Comparison of ENCODE assay signal across 10 mouse cellular contexts in genomic region chr12:113157521-113157920, GRCm38 (mm10). TPM values are rescaled to one million over a fixed set of nuclear protein-coding genes. Genes with fewer than 3 reads are reported as not detected.
A peak's percentile ranks its signal among the peaks of the same experiment; 100 is the strongest.
DNase-seq lines count a peak whose midpoint lies in the region; ATAC-seq and TF ChIP-seq lines count a peak whose summit lies in the region.
"Had no signal": no experiment of that assay in that cellular context is flagged by ENCODE, and none has a peak within 500 bp of the region (broad histone marks: within the 10 kb centered on the region; RNA-seq: fewer than 3 reads in every experiment).

No protein-coding gene starts in this region.

- peaks cover 19% of the 10 kb centered on the region for H3K4me1 ChIP-seq in kidney, embryonic 16.5 days (ENCODE audit: insufficient read depth, low read length)
- H3K4me1 ChIP-seq in embryonic facial prominence, embryonic 13.5 days: peaks cover 29% of the 10 kb centered on the region
- peaks cover 20% of the 10 kb centered on the region for H3K4me1 ChIP-seq in forebrain, embryonic 15.5 days
- peaks cover 21% of the 10 kb centered on the region for H3K4me1 ChIP-seq in liver, postnatal 0 days (ENCODE audit: insufficient read depth)

- TF ChIP-seq EP300 in liver, postnatal 0 days (IDR thresholded peaks at IDR 0.05; ENCODE audit: low read depth): no peak

- no peak for ATAC-seq in kidney, embryonic 16.5 days (ENCODE audit: low FRiP score, low TSS enrichment)
- ATAC-seq in embryonic facial prominence, embryonic 13.5 days (ENCODE audit: insufficient number of reproducible peaks, insufficient read depth, low FRiP score, low TSS enrichment, low read depth): no peak
- no peak for ATAC-seq in forebrain, embryonic 15.5 days (replicated peaks)
- ATAC-seq in liver, postnatal 0 days: no peak
- no peak for ATAC-seq in CD4-positive, CD25-positive, alpha-beta regulatory T cell, adult 4 months
- ATAC-seq in erythroid progenitor cell, adult 5-6 weeks (replicated peaks; ENCODE audit: low FRiP score, poor library complexity, severe bottlenecking): no peak

- no peak overlapping the region for H3K27ac ChIP-seq in kidney, embryonic 16.5 days (ENCODE audit: low read length)
- H3K27ac ChIP-seq in embryonic facial prominence, embryonic 13.5 days: no peak overlapping the region
- H3K27ac ChIP-seq in forebrain, embryonic 15.5 days (replicated peaks): no peak overlapping the region
- H3K27ac ChIP-seq in liver, postnatal 0 days (ENCODE audit: low read depth): no peak overlapping the region
- H3K27ac ChIP-seq: hindbrain, embryonic 15.5 days had no signal

- H3K9me3 ChIP-seq in kidney, embryonic 16.5 days (ENCODE audit: low read length): no peaks in the 10 kb centered on the region
- no peaks in the 10 kb centered on the region for H3K9me3 ChIP-seq in embryonic facial prominence, embryonic 13.5 days
- no peaks in the 10 kb centered on the region for H3K9me3 ChIP-seq in forebrain, embryonic 15.5 days
- no peaks in the 10 kb centered on the region for H3K9me3 ChIP-seq in liver, postnatal 0 days (ENCODE audit: low read length)
- H3K9me3 ChIP-seq: hindbrain, embryonic 15.5 days had no signal

- 0 out of 2 replicates have a peak, but pooled peaks cover 6% of the 10 kb centered on the region for H3K36me3 ChIP-seq in kidney, embryonic 16.5 days (ENCODE audit: insufficient read depth, low read length)
- H3K36me3 ChIP-seq in embryonic facial prominence, embryonic 13.5 days: peaks cover 22% of the 10 kb centered on the region
- no peaks in the 10 kb centered on the region for H3K36me3 ChIP-seq in forebrain, embryonic 15.5 days
- no peaks in the 10 kb centered on the region for H3K36me3 ChIP-seq in liver, postnatal 0 days (replicated peaks; ENCODE audit: insufficient read depth, low read length)
- H3K36me3 ChIP-seq: hindbrain, embryonic 15.5 days had no signal

- 89% methylated on average over 8 of the region's 8 CpGs for WGBS in kidney, embryonic 16.5 days
- 88% methylated on average over 8 of the region's 8 CpGs for WGBS in embryonic facial prominence, embryonic 13.5 days
- 93% methylated on average over 8 of the region's 8 CpGs for whole genome bisulfite sequencing in forebrain, embryonic 15.5 days
- 90% methylated on average over 8 of the region's 8 CpGs for WGBS in liver, postnatal 0 days (ENCODE audit: insufficient replicate concordance)

- H3K4me2 ChIP-seq in kidney, embryonic 16.5 days (replicated peaks; ENCODE audit: low read depth, low read length): peak overlapping the region; percentile 76
- H3K4me2 ChIP-seq in embryonic facial prominence, embryonic 13.5 days: peak overlapping the region; percentile 91
- peak overlapping the region; percentile 88; the same call in 1 of the 2 replicates for H3K4me2 ChIP-seq in forebrain, embryonic 15.5 days (replicated peaks)
- peak overlapping the region; percentile 96; the same call in 1 of the 2 replicates for H3K4me2 ChIP-seq in liver, postnatal 0 days (ENCODE audit: low read depth, low read length)

- 0 out of 2 replicates have a peak overlapping the region, but pooled peaks have one; percentile 72 for H3K9ac ChIP-seq in kidney, embryonic 16.5 days (replicated peaks; ENCODE audit: low read length)
- H3K9ac ChIP-seq in embryonic facial prominence, embryonic 13.5 days: peak overlapping the region; percentile 71
- H3K9ac ChIP-seq in forebrain, embryonic 15.5 days (replicated peaks): no peak overlapping the region
- H3K9ac ChIP-seq in liver, postnatal 0 days (replicated peaks): no peak overlapping the region

- no peak for TF ChIP-seq CTCF in liver, postnatal 0 days (IDR thresholded peaks at IDR 0.05; ENCODE audit: low read depth)

- H3K4me3 ChIP-seq in kidney, embryonic 16.5 days (ENCODE audit: low read length): peak overlapping the region; percentile 74; the same call in 1 of the 2 replicates
- H3K4me3 ChIP-seq in embryonic facial prominence, embryonic 13.5 days: peak overlapping the region; percentile 70
- H3K4me3 ChIP-seq in forebrain, embryonic 15.5 days: no peak overlapping the region
- H3K4me3 ChIP-seq in liver, postnatal 0 days (ENCODE audit: low read depth, low read length): no peak overlapping the region

- no peak for DNase-seq in kidney, postnatal 10 days
- no peak for DNase-seq in liver, postnatal 0 days
- no peak for DNase-seq in cerebellum, adult 11 months
- DNase-seq: layer of hippocampus, postnatal 36 days had no signal

- H3K27me3 ChIP-seq in kidney, embryonic 16.5 days (ENCODE audit: insufficient read depth, low read length): no peaks in the 10 kb centered on the region
- peaks cover 1% of the 10 kb centered on the region; the same call in 1 of the 2 replicates for H3K27me3 ChIP-seq in embryonic facial prominence, embryonic 13.5 days
- no peaks in the 10 kb centered on the region for H3K27me3 ChIP-seq in forebrain, embryonic 15.5 days
- H3K27me3 ChIP-seq in liver, postnatal 0 days (ENCODE audit: insufficient read depth, low read length): no peaks in the 10 kb centered on the region

RNA-seq across cellular contexts. Expression of gene Tedc1, which starts 1.3 kb away (rescaled TPM):
- 38.2 and 45.5 TPM in 2 replicates for polyA plus RNA-seq in kidney, embryonic 16.5 days (2015; fragmentation: Nextera tagmentation; extraction: Ambion mirVana)
- polyA plus RNA-seq in embryonic facial prominence, embryonic 13.5 days (2015; fragmentation: Nextera tagmentation; extraction: Ambion mirVana): 32.0 and 33.9 TPM in 2 replicates
- polyA plus RNA-seq in forebrain, embryonic 15.5 days (2015; fragmentation: Nextera tagmentation; extraction: Ambion mirVana): 22.6 and 24.9 TPM in 2 replicates
- 3.9 and 4.6 TPM in 2 replicates for polyA plus RNA-seq in liver, postnatal 0 days (2015; fragmentation: Nextera tagmentation; extraction: Ambion mirVana)
- polyA plus RNA-seq in CD4-positive, CD25-positive, alpha-beta regulatory T cell, adult 4 months (2017; shearing (Covaris generic)): 1 to 10 TPM; 1.5 to 3.3 TPM
- 11.3 and 18.7 TPM in 2 replicates for total RNA-seq in erythroid progenitor cell, adult 5-6 weeks (2015; ENCODE audit: low replicate concordance)
- total RNA-seq in erythroid progenitor cell, adult 5-6 weeks (2017; ENCODE audit: low replicate concordance): 18.9 and 38.9 TPM in 2 replicates

RNA-seq across cellular contexts. Expression of gene Crip1, which starts 11.4 kb away (rescaled TPM):
- polyA plus RNA-seq in kidney, embryonic 16.5 days (2015; fragmentation: Nextera tagmentation; extraction: Ambion mirVana): 270 and 293 TPM in 2 replicates
- polyA plus RNA-seq in embryonic facial prominence, embryonic 13.5 days (2015; fragmentation: Nextera tagmentation; extraction: Ambion mirVana): 224 and 230 TPM in 2 replicates
- 29.1 and 31.5 TPM in 2 replicates for polyA plus RNA-seq in forebrain, embryonic 15.5 days (2015; fragmentation: Nextera tagmentation; extraction: Ambion mirVana)
- 174 and 181 TPM in 2 replicates for polyA plus RNA-seq in liver, postnatal 0 days (2015; fragmentation: Nextera tagmentation; extraction: Ambion mirVana)
- polyA plus RNA-seq in CD4-positive, CD25-positive, alpha-beta regulatory T cell, adult 4 months (2017; shearing (Covaris generic)): 1,000 to 10,000 TPM in 1 of 2 experiments, 100 to 1,000 TPM in 1; 784 to 1,045 TPM
- total RNA-seq in erythroid progenitor cell, adult 5-6 weeks (2015; ENCODE audit: low replicate concordance): 106 and 143 TPM in 2 replicates
- 93.8 and 176 TPM in 2 replicates for total RNA-seq in erythroid progenitor cell, adult 5-6 weeks (2017; ENCODE audit: low replicate concordance)

RNA-seq across cellular contexts. Expression of gene Crip2, which starts 17.5 kb away (rescaled TPM):
- polyA plus RNA-seq in kidney, embryonic 16.5 days (2015; fragmentation: Nextera tagmentation; extraction: Ambion mirVana): 244 and 263 TPM in 2 replicates
- polyA plus RNA-seq in embryonic facial prominence, embryonic 13.5 days (2015; fragmentation: Nextera tagmentation; extraction: Ambion mirVana): 63.4 and 72.3 TPM in 2 replicates
- 407 and 414 TPM in 2 replicates for polyA plus RNA-seq in forebrain, embryonic 15.5 days (2015; fragmentation: Nextera tagmentation; extraction: Ambion mirVana)
- polyA plus RNA-seq in liver, postnatal 0 days (2015; fragmentation: Nextera tagmentation; extraction: Ambion mirVana): 65.1 and 67.4 TPM in 2 replicates
- 1 to 10 TPM; 5.7 to 6.9 TPM for polyA plus RNA-seq in CD4-positive, CD25-positive, alpha-beta regulatory T cell, adult 4 months (2017; shearing (Covaris generic))
- total RNA-seq in erythroid progenitor cell, adult 5-6 weeks (2015; ENCODE audit: low replicate concordance): 22.7 and 54.1 TPM in 2 replicates
- total RNA-seq in erythroid progenitor cell, adult 5-6 weeks (2017; ENCODE audit: low replicate concordance): 16.0 and 29.5 TPM in 2 replicates

RNA-seq across cellular contexts. Expression of gene Tmem121, which starts 28.2 kb away (rescaled TPM):
- 8.6 and 10.9 TPM in 2 replicates for polyA plus RNA-seq in kidney, embryonic 16.5 days (2015; fragmentation: Nextera tagmentation; extraction: Ambion mirVana)
- 16.6 and 18.0 TPM in 2 replicates for polyA plus RNA-seq in embryonic facial prominence, embryonic 13.5 days (2015; fragmentation: Nextera tagmentation; extraction: Ambion mirVana)
- 38.9 and 41.1 TPM in 2 replicates for polyA plus RNA-seq in forebrain, embryonic 15.5 days (2015; fragmentation: Nextera tagmentation; extraction: Ambion mirVana)
- 0.20 and 0.21 TPM in 2 replicates for polyA plus RNA-seq in liver, postnatal 0 days (2015; fragmentation: Nextera tagmentation; extraction: Ambion mirVana)
- polyA plus RNA-seq in CD4-positive, CD25-positive, alpha-beta regulatory T cell, adult 4 months (2017; shearing (Covaris generic)): not detected
- total RNA-seq in erythroid progenitor cell, adult 5-6 weeks (2015; ENCODE audit: low replicate concordance): not detected in 2 replicates
- total RNA-seq in erythroid progenitor cell, adult 5-6 weeks (2017; ENCODE audit: low replicate concordance): not detected in 2 replicates

RNA-seq across cellular contexts. Expression of gene Mta1, which starts 59.4 kb away (rescaled TPM):
- 15.4 and 15.9 TPM in 2 replicates for polyA plus RNA-seq in kidney, embryonic 16.5 days (2015; fragmentation: Nextera tagmentation; extraction: Ambion mirVana)
- 18.5 and 18.6 TPM in 2 replicates for polyA plus RNA-seq in embryonic facial prominence, embryonic 13.5 days (2015; fragmentation: Nextera tagmentation; extraction: Ambion mirVana)
- 15.2 and 17.9 TPM in 2 replicates for polyA plus RNA-seq in forebrain, embryonic 15.5 days (2015; fragmentation: Nextera tagmentation; extraction: Ambion mirVana)
- polyA plus RNA-seq in liver, postnatal 0 days (2015; fragmentation: Nextera tagmentation; extraction: Ambion mirVana): 3.6 and 3.9 TPM in 2 replicates
- polyA plus RNA-seq in CD4-positive, CD25-positive, alpha-beta regulatory T cell, adult 4 months (2017; shearing (Covaris generic)): 10 to 100 TPM in 1 of 2 experiments, 1 to 10 TPM in 1; 9.6 to 15.1 TPM
- total RNA-seq in erythroid progenitor cell, adult 5-6 weeks (2015; ENCODE audit: low replicate concordance): 27.2 and 40.4 TPM in 2 replicates
- total RNA-seq in erythroid progenitor cell, adult 5-6 weeks (2017; ENCODE audit: low replicate concordance): 17.6 and 21.6 TPM in 2 replicates

Comparison
In these comparisons a context has a peak if more than half of its experiments do, and no peak if none do; other contexts are left out.
1. H3K4me3 ChIP-seq: peak in kidney, embryonic 16.5 days (single experiment) and embryonic facial prominence, embryonic 13.5 days (single experiment); none in forebrain, embryonic 15.5 days (single experiment) and liver, postnatal 0 days (single experiment).
2. H3K9ac ChIP-seq: peak in kidney, embryonic 16.5 days (single experiment) and embryonic facial prominence, embryonic 13.5 days (single experiment); none in forebrain, embryonic 15.5 days (single experiment) and liver, postnatal 0 days (single experiment).
3. Peak in every context shown above with its lines, with median percentiles within 50 percentile points of each other: H3K4me2 ChIP-seq.